Mouse (Mus musculus) frontal cortex, postnatal 25 days (tissue): Measurements from ENCODE around the gene Hpcal1.
"Not testable (repeated sequence)": the region's sequence is repeated elsewhere in the genome, so short reads cannot be mapped to it uniquely, and the experiment has no call there.

Experiments
- DNase-seq, 2 experiments: peaks; one replicate each; pipeline ENCODE4 v3.0.0; 2022; ENCODE audit warnings: low spot score in 2 of 2

Gene Hpcal1

GRCm38 (mm10) chr12:17779093-17779492 lies 88.4 kb downstream of the Hpcal1 start:
- DNase-seq: no peak

GRCm38 (mm10) chr12:17789486-17789885 lies 98.8 kb downstream of the Hpcal1 start:
- DNase-seq: no peak

GRCm38 (mm10) chr12:17791111-17791510 lies 100.5 kb downstream of the Hpcal1 start:
- no peak for DNase-seq

GRCm38 (mm10) chr12:17792756-17793155 lies 102.1 kb downstream of the Hpcal1 start:
- no peak for DNase-seq

- peak; percentile 27 to 44 for DNase-seq
Measured at GRCm38 (mm10) chr12:17795660-17796278, 105.1 kb downstream of the Hpcal1 start.

- not testable (repeated sequence) for DNase-seq
Measured at GRCm38 (mm10) chr12:17798261-17798660, 107.6 kb downstream of the Hpcal1 start.

GRCm38 (mm10) chr12:17808542-17808941 lies 117.9 kb downstream of the Hpcal1 start:
- peak; percentile 41 to 70 for DNase-seq

GRCm38 (mm10) chr12:17835279-17835678 lies 144.6 kb downstream of the Hpcal1 start:
- not testable (repeated sequence) for DNase-seq
